Mouse (Mus musculus) heart, embryonic 13.5 days (tissue): ENCODE measurements around the gene Fancb. TPM values are rescaled to one million over a fixed set of nuclear protein-coding genes. Genes with fewer than 3 reads are reported as not detected.

Source experiments
- polyA plus RNA-seq: library from polyadenylated mRNA; unstranded; fragments of >200 nt; fragmentation: Nextera tagmentation; extraction: Ambion mirVana; gene quantifications from 2 replicates; pipeline ENCODE4 v1.2.1, GENCODE M21; 2015

Gene Fancb
- polyA plus RNA-seq, 1 experiment from 2014 or later: 5.2 TPM

Other genes with a start within 250 kb of the Fancb start
- gene Mospd2, start 217 bp upstream of the Fancb start, polyA plus RNA-seq: 8.7 and 10.8 TPM in 2 replicates
- gene Gm17604, start 24.2 kb downstream of the Fancb start, polyA plus RNA-seq: not detected in 2 replicates